Mouse (Mus musculus) olfactory bulb, adult 2 months (tissue): ENCODE measurements around the gene Jmjd1c. TPM values are rescaled to one million over a fixed set of nuclear protein-coding genes. Genes with fewer than 3 reads are reported as not detected.

Experiments
- H3K27ac ChIP-seq: fragments of 200-500 bp; 2 replicates; pipeline ENCODE4 v1.5.1; 2012; ENCODE audit warnings: low read depth, low read length; ENCODE audit not compliant: insufficient read depth
- H3K4me1 ChIP-seq: fragments of 200-500 bp; 2 replicates; pipeline ENCODE4 v1.6.1; 2012; ENCODE audit warnings: low read length; ENCODE audit not compliant: control insufficient read depth, insufficient read depth
- H3K4me3 ChIP-seq: fragments of 200-500 bp; 2 replicates; pipeline ENCODE4 v1.5.1; 2012; ENCODE audit warnings: mild to moderate bottlenecking, low read depth, low read length, moderate library complexity; ENCODE audit not compliant: insufficient read depth
- CTCF ChIP-seq: fragments of 200-500 bp; IDR thresholded peaks from 2 replicates; pipeline ENCODE4 v1.5.1; 2012; ENCODE audit warnings: low read depth, mild to moderate bottlenecking, low read length, moderate library complexity; ENCODE audit not compliant: insufficient read depth
- POLR2A ChIP-seq: fragments of 200-500 bp; IDR thresholded peaks from 2 replicates; pipeline ENCODE4 v1.6.1; 2012; ENCODE audit warnings: mild to moderate bottlenecking, low read depth, low read length, moderate library complexity; ENCODE audit not compliant: insufficient read depth
- WGBS: fragments of 180-500 bp; shearing (Covaris S2); methylation state at CpG from one replicate; pipeline ENCODE4 v1.1.7; 2018; 5-methylcytosine and 5-hydroxymethylcytosine counted together
- polyA plus RNA-seq: library from polyadenylated mRNA; stranded (reverse); fragments of >200 nt; gene quantifications from 2 replicates; pipeline ENCODE4 v1.2.4, GENCODE M21; 2012; ENCODE audit warnings: low replicate concordance; ENCODE audit not compliant: missing spikeins, insufficient read depth, insufficient read length

Jmjd1c gene
- 77.0 and 101 TPM in 2 replicates for polyA plus RNA-seq

- Histone ChIP-seq H3K27ac (peak within 1 kb of the TSS; percentile 96), H3K4me3 (peak within 1 kb of the TSS; percentile 93), H3K4me1 (peaks cover 9% of the 10 kb centered on the region)
- peak; percentile 89; the same call in 1 of the 2 replicates for TF ChIP-seq POLR2A
- TF ChIP-seq CTCF = no peak
- 1% methylated on average over 70 of the region's 73 CpGs for WGBS
Measured at GRCm38 (mm10) chr10:67095798-67096620, at the start of gene Jmjd1c. Jmjd1c (plus strand) TSS chr10:67096125.

DNA sequence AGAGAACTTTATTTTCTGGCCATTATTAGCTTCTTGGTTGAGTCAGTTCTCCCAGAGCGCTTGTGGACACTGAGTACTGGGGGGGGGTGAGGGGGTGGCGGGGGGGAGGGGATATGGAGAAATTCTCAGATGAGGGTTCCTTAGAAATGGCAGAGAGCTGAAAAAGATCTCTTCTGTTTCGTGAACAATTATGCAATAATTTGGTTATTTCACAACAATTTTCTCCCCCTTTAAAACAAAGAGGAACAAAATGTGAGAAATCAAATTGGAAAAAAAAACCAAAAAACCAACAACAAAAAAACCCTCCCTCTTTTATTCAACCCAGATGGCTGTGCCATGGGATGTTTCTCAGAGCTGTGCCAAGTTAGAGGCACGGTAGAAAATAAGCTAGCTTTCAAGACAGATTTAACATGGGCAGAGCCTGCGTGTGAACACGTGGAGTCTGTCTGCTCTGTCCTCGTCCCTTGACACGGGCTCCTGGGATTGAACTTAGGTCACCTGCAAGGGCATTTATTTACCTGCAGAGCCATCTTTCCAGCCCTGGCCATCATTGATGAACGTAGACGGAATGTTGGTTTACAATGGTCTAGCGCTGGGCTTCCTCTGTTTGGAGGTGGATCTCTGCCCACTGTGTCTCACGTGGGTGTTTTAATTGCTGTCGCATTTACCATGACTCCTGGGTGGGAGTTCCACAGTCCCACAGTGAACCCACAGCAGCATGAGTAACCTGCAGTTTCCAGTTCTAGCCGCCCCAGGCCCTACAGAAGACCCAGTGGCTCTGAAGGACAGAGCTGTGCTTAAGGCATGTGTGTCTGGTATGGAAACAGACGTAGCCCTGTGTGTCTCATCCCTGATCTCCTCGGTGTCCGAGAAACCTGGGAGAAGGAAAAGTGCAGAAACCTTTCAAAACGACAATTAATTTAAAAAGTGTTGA, 47.9 kb upstream of the Jmjd1c start:
- 53% methylated on average over 18 of the region's 18 CpGs for WGBS
- H3K4me1 ChIP-seq = peaks cover 8% of the 10 kb centered on the region
- TF ChIP-seq POLR2A (no peak), CTCF (no peak)
- no peak overlapping the region for H3K27ac ChIP-seq
- H3K4me3 ChIP-seq = no peak overlapping the region

DNA sequence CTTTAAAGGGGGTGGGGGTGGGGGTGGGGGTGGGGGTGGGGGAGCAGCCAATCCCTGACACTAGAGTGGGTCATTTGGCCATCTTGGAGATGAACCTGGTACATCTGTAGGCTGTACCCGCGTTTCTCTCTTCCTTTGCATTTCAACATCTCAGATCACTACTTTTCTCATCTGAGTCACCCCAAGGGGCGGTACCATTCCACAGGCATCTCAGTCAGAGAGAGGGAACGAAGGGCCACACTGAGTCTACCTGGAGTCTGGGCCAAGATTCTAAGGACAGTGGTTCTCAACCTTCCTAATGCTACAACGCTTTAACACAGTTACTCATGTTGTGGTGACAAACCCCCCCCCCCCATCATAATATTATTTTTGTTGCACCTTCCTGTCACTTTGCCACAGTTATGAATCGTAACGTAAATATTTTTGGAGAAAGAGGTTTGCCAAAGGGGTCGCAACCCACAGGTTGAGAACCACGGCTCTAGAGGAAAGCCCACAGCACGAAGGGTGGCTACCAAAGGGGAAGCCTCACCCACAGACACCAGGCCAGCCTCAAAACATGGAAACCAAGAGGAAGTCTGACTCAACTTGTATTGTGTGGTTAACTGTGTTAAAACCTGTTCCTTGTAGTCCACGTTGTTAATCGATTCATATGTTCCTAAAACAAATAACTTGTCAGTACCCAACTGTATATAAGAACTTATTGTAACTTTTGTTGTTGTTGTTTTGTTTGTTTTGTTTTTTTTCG, 46.9 kb upstream of the Jmjd1c start:
- no peak overlapping the region for H3K27ac ChIP-seq
- TF ChIP-seq CTCF (no peak), POLR2A (no peak)

DNA sequence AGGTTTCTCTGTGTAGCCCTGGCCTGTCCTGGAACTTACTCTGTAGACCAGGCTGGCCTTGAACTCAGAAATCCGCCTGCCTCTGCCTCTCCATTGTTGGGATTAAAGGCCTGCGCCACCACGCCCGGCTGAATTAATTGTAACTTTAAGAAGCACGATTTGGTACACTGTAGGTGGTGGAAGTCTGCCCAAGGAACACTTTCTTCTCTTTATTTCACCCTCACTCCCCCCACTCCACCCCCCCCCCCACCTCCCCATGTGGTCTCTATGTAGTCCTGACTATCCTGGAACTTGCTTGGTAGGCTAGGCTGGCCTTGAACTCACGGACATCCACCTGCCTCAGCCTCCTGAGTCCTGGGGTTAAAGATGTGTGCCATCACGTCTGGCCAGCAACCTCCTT, 46.3 kb upstream of the Jmjd1c start:
- Histone ChIP-seq H3K4me1 (peaks cover 10% of the 10 kb centered on the region), H3K27ac (no peak overlapping the region), H3K4me3 (no peak overlapping the region)
- WGBS = 92% methylated on average over 7 of the region's 7 CpGs
- no peak for TF ChIP-seq POLR2A
- no peak for TF ChIP-seq CTCF

More for the DNA sequence above, 46.9 kb upstream of the Jmjd1c start:
- H3K4me3 ChIP-seq = no peak overlapping the region
- peaks cover 10% of the 10 kb centered on the region for H3K4me1 ChIP-seq
- 89% methylated on average over 13 of the region's 13 CpGs for WGBS

- TF ChIP-seq CTCF (no peak), POLR2A (no peak)
- no peak overlapping the region for H3K27ac ChIP-seq
- H3K4me1 ChIP-seq = peaks cover 12% of the 10 kb centered on the region
- WGBS = 64% methylated on average over 7 of the region's 7 CpGs
- no peak overlapping the region for H3K4me3 ChIP-seq
Measured at GRCm38 (mm10) chr10:67050766-67051165, 45.2 kb upstream of the Jmjd1c start.

DNA sequence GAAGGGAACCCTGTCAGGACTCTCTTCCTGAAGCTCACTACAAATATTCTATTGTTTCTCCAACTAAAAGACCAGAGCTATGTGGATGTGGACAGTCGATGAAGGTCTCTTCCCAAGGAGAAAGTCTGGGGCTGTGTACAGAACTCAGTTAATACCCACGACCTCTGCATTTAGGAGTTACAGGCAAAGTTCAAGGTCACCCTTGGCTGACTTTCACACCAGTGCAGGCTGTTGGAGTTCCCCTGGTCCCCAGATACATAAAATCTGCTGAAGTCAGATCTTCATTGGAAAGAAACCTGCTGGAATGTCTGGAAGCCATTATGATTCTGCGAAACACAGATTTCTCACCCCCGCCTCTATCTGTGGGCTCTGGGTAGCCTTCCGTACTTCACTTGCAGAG, 44.5 kb upstream of the Jmjd1c start:
- TF ChIP-seq CTCF = no peak
- no peak for TF ChIP-seq POLR2A
- 89% methylated on average over 5 of the region's 5 CpGs for WGBS
- H3K27ac ChIP-seq = no peak overlapping the region
- peaks cover 16% of the 10 kb centered on the region for H3K4me1 ChIP-seq
- H3K4me3 ChIP-seq = no peak overlapping the region

DNA sequence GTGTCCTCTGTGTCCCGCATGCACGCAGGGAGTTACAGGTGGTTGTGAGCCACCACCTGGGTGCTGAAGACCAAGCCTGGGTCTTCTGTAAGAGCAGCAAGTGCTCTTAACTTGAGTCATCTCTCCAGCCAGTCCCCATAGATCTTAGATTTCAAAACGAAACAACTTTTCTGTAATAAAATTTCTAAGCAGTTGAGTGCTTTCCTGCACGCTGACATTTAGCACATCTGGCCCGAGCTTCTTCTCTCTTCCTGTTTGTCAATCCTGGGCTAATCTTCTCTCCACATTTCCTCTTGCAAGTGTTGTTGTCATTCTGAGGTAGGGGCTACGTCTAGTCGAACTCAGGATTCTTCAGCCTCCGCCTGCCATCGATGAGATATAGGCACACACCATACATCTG, 43.5 kb upstream of the Jmjd1c start:
- Histone ChIP-seq H3K27ac (no peak overlapping the region), H3K4me1 (peaks cover 18% of the 10 kb centered on the region), H3K4me3 (no peak overlapping the region)
- 80% methylated on average over 9 of the region's 9 CpGs for WGBS
- no peak for TF ChIP-seq CTCF
- no peak for TF ChIP-seq POLR2A

- no peak overlapping the region for H3K4me3 ChIP-seq
- no peak overlapping the region for H3K27ac ChIP-seq
- WGBS = 42% methylated on average over 9 of the region's 9 CpGs
- no peak for TF ChIP-seq CTCF
- no peak for TF ChIP-seq POLR2A
- H3K4me1 ChIP-seq = peaks cover 14% of the 10 kb centered on the region
Measured at GRCm38 (mm10) chr10:67053475-67053874, 42.5 kb upstream of the Jmjd1c start.
